Comparison of ENCODE assay signal across 21 mouse cellular contexts in the genomic region with DNA sequence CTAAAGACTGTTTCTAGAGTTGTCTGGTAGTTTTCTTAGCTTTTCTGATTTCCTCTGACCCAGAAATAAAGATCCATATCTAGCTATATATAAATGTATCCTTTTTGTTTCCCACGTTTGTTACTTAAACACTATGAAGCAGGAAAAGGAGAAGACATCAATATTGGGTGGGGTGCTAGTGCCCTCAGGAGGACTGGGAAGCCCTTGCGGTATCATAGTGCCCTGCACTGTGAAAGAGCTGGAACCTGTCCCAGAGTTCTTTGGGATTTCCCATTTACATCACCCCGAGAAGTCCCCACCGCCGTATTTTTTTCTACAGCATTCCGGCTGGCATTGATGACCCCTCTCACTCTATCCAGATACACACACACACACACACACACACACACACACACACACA.
DNase-seq lines count a peak whose midpoint lies in the region; ATAC-seq and TF ChIP-seq lines count a peak whose summit lies in the region.
"Had no signal": no experiment of that assay in that cellular context is flagged by ENCODE, and none has a peak within 500 bp of the region (broad histone marks: within the 10 kb centered on the region; RNA-seq: fewer than 3 reads in every experiment).

No protein-coding gene starts in this region.

- H3K4me1 ChIP-seq in intestine, postnatal 0 days (replicated peaks; ENCODE audit: control insufficient read depth, insufficient read depth, low read length), result no peaks in the 10 kb centered on the region
- no peaks in the 10 kb centered on the region for H3K4me1 ChIP-seq in intestine, embryonic 15.5 days (replicated peaks)
- no peaks in the 10 kb centered on the region for H3K4me1 ChIP-seq in lung, postnatal 0 days (ENCODE audit: insufficient read depth, low read depth, low read length)
- H3K4me1 ChIP-seq: embryonic facial prominence, embryonic 10.5 days; forebrain, embryonic 15.5 days; heart, embryonic 15.5 days had no signal

- POLR2A ChIA-PET in Patski (lab: Charles Lee), result no interaction called here

- no peak overlapping the region for H3K4me3 ChIP-seq in intestine, postnatal 0 days (ENCODE audit: low read depth, low read length)
- H3K4me3 ChIP-seq in intestine, embryonic 15.5 days (replicated peaks), result no peak overlapping the region
- H3K4me3 ChIP-seq in lung, postnatal 0 days (ENCODE audit: low read depth, low read length), result no peak overlapping the region
- H3K4me3 ChIP-seq: embryonic facial prominence, embryonic 10.5 days; erythroblast, embryonic 14.5 days; forebrain, embryonic 15.5 days; heart, embryonic 15.5 days had no signal

- no peak for ATAC-seq in intestine, postnatal 0 days
- ATAC-seq in intestine, embryonic 15.5 days, result no peak
- no peak for ATAC-seq in lung, postnatal 0 days
- ATAC-seq in Patski, result no peak
- ATAC-seq in megakaryocyte progenitor cell, adult 5-6 weeks (replicated peaks; ENCODE audit: poor library complexity), result 0 out of 2 replicates have a peak, but pooled peaks have one; percentile 37
- ATAC-seq: CD4-positive, CD25-positive, alpha-beta regulatory T cell, adult 4 months; forebrain, embryonic 15.5 days had no signal

- no peaks in the 10 kb centered on the region for H3K36me3 ChIP-seq in intestine, postnatal 0 days (ENCODE audit: control insufficient read depth, insufficient read depth)
- H3K36me3 ChIP-seq in intestine, embryonic 15.5 days, result no peaks in the 10 kb centered on the region
- no peaks in the 10 kb centered on the region for H3K36me3 ChIP-seq in lung, postnatal 0 days (ENCODE audit: insufficient read depth, low read length)
- H3K36me3 ChIP-seq: embryonic facial prominence, embryonic 10.5 days; forebrain, embryonic 15.5 days; heart, embryonic 15.5 days had no signal

- H3K27ac ChIP-seq in intestine, postnatal 0 days (ENCODE audit: low read depth, low read length), result no peak overlapping the region
- H3K27ac ChIP-seq in intestine, embryonic 15.5 days, result no peak overlapping the region
- no peak overlapping the region for H3K27ac ChIP-seq in lung, postnatal 0 days (ENCODE audit: low read length)
- H3K27ac ChIP-seq: embryonic facial prominence, embryonic 10.5 days; forebrain, embryonic 15.5 days; heart, embryonic 15.5 days had no signal

- TF ChIP-seq EP300 in lung, postnatal 0 days (IDR thresholded peaks at IDR 0.05), result no peak

- CTCF ChIA-PET in Patski (lab: Charles Lee), result interaction anchor here (2.5 kb wide), 1 partner anchor 9 kb away, joined by 11 read pairs; no protein-coding TSS in a partner anchor

- H3K4me2 ChIP-seq in intestine, postnatal 0 days (replicated peaks; ENCODE audit: low read depth), result no peak overlapping the region
- no peak overlapping the region for H3K4me2 ChIP-seq in intestine, embryonic 15.5 days (replicated peaks)
- no peak overlapping the region for H3K4me2 ChIP-seq in lung, postnatal 0 days (replicated peaks; ENCODE audit: low read depth, low read length)
- H3K4me2 ChIP-seq: forebrain, embryonic 15.5 days; heart, embryonic 15.5 days had no signal

- WGBS in intestine, postnatal 0 days, result 72% methylated on average over 6 of the region's 6 CpGs
- WGBS in intestine, embryonic 15.5 days, result 73% methylated on average over 6 of the region's 6 CpGs
- WGBS in lung, postnatal 0 days, result 49% methylated on average over 6 of the region's 6 CpGs

- H3K9me3 ChIP-seq in intestine, postnatal 0 days (ENCODE audit: control insufficient read depth), result no peaks in the 10 kb centered on the region
- no peaks in the 10 kb centered on the region for H3K9me3 ChIP-seq in intestine, embryonic 15.5 days
- H3K9me3 ChIP-seq in lung, postnatal 0 days (ENCODE audit: low read length), result no peaks in the 10 kb centered on the region
- H3K9me3 ChIP-seq: embryonic facial prominence, embryonic 10.5 days; forebrain, embryonic 15.5 days; heart, embryonic 15.5 days had no signal

- peak; percentile 32; the same call in 1 of the 2 replicates for TF ChIP-seq CTCF in intestine, postnatal 0 days (IDR thresholded peaks at IDR 0.05; ENCODE audit: low read depth)
- TF ChIP-seq CTCF in lung, postnatal 0 days (IDR thresholded peaks at IDR 0.05), result peak; percentile 20; the same call in 1 of the 2 replicates
- TF ChIP-seq CTCF in Patski (IDR thresholded peaks at IDR 0.05), result peak; percentile 61

- H3K27me3 ChIP-seq in intestine, postnatal 0 days (replicated peaks; ENCODE audit: control insufficient read depth, insufficient read depth, low read length), result no peaks in the 10 kb centered on the region
- H3K27me3 ChIP-seq in intestine, embryonic 15.5 days (replicated peaks), result no peaks in the 10 kb centered on the region
- H3K27me3 ChIP-seq in lung, postnatal 0 days (replicated peaks; ENCODE audit: insufficient read depth, low read length), result no peaks in the 10 kb centered on the region
- H3K27me3 ChIP-seq in Patski, result no peaks in the 10 kb centered on the region
- H3K27me3 ChIP-seq: forebrain, embryonic 15.5 days; heart, embryonic 15.5 days had no signal

- DNase-seq in lung, postnatal 0 days (ENCODE audit: low spot score), result peak; percentile 13
- DNase-seq in lung, adult 18-20 months, result no peak
- DNase-seq in Patski (ENCODE audit: low read depth, low spot score), result no peak
- DNase-seq in thymus, postnatal 14 days, result no peak
- DNase-seq in layer of hippocampus, adult 9-10 months (ENCODE audit: low spot score), result no peak
- DNase-seq: cerebellum, adult 11 months; cerebellum, postnatal 36 days; heart, adult 11 months; layer of hippocampus, postnatal 36 days; liver; lung, postnatal 10 days; right cerebral cortex, postnatal 25 days; thymus, postnatal 36 days had no signal

- no peak overlapping the region for H3K9ac ChIP-seq in intestine, postnatal 0 days (ENCODE audit: low read depth, low read length)
- H3K9ac ChIP-seq in intestine, embryonic 15.5 days, result no peak overlapping the region
- no peak overlapping the region for H3K9ac ChIP-seq in lung, postnatal 0 days (replicated peaks; ENCODE audit: low read depth)
- H3K9ac ChIP-seq: forebrain, embryonic 15.5 days; heart, embryonic 15.5 days had no signal

- in situ Hi-C loops in Patski (cut with MboI; ENCODE audit: low pct_unique_long_range_greater_than_20kb), result no loop called here
